Mouse (Mus musculus) adrenal gland, adult 18-20 months (tissue): ENCODE data around the gene Epo. TPM values are rescaled to one million over a fixed set of nuclear protein-coding genes. Genes with fewer than 3 reads are reported as not detected.

Experiments
- DNase-seq, 2 experiments: peaks; one replicate each; pipeline ENCODE4 v3.0.0; 2021 to 2022; ENCODE audit warnings: low spot score in 2 of 2
- total RNA-seq, 2 experiments: library from RNA; stranded (reverse); gene quantifications; 1 replicate in 1 of 2; 2 replicates in 1 of 2; pipeline ENCODE4 v1.2.3; 2021

Epo gene
- total RNA-seq, 2 experiments from 2014 or later, result not detected

DNA sequence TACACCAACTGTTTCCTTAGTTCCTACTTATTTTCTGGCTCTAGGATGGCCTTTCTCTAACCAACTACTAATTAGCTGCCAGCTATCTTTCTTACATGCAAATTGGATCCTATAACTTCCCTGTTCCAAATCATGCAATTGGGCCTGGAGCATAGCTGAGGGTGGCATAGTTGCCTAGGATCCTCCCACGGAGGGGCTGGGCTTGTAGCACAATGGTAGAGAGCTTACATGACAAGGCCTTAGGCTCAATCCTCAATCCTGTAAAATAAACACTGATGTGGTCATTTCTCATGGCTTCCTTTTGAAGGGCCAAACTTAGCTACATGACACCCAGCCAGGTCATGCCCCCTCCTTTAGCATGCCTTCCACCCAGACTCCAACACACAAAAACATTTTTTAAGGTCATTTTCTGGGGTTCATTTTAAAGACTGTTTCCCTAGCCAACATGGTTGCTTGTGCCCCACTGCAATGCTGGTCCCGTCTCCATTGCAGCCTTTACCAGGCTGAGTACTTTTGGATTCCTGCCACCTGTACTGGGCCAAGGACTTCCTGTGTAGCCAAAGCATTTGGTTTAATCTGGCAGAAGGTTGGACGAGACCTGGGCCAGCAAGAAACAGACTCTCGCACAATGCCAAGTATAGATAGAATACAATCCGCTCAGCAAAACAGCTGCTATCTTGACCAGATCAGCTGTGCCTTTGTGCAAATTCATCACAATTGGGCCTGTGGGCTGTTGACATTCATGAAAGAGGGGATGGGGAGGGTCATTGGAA is 8.9 kb upstream of the Epo start:
- DNase-seq, result no peak

DNA sequence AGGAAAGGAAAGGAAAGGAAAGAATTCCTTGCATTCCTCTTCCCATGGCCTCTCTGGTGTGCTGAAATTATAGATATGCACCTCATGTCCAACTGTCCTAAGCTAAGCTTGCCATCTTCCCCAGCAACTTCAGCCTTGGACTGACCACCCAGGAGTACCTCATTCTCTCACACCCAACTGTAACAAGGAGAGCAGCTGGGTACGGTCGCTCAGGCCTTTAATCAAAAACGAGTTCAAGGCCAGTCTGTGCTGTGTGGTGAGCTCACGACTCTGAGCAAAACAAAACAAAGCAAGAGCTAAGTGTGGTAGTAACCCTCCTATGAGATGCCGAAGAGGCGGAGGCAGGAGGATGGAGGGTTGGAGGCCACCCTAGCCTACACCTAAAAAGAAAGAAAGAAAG is 7.9 kb upstream of the Epo start:
- no peak for DNase-seq

- no peak for DNase-seq
Measured at GRCm38 (mm10) chr5:137539291-137539801, 6.3 kb upstream of the Epo start.

GRCm38 (mm10) chr5:137537461-137537860 is 4.4 kb upstream of the Epo start:
- DNase-seq, result no peak

GRCm38 (mm10) chr5:137535318-137535717 is 2.3 kb upstream of the Epo start:
- peak in 1 of 2 experiments; percentile 6 for DNase-seq

GRCm38 (mm10) chr5:137534762-137535161 is 1.7 kb upstream of the Epo start:
- peak in 1 of 2 experiments; percentile 16 for DNase-seq

DNA sequence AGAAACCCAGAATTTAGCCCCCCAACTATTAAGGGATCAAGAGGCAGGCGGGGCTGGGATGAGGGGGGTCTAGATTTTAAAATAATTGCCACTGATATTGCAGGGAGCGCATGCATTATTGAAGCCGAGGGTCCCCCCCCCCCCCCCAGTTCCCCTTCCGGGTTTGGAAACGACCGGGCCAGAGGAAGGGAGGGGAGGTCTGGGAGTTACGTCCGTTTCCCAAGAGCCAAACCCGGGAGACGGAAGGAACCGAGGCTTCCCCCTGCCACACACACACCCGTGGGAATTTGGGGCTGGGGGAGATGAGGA is 280 bp downstream of the Epo start:
- no peak for DNase-seq

DNA sequence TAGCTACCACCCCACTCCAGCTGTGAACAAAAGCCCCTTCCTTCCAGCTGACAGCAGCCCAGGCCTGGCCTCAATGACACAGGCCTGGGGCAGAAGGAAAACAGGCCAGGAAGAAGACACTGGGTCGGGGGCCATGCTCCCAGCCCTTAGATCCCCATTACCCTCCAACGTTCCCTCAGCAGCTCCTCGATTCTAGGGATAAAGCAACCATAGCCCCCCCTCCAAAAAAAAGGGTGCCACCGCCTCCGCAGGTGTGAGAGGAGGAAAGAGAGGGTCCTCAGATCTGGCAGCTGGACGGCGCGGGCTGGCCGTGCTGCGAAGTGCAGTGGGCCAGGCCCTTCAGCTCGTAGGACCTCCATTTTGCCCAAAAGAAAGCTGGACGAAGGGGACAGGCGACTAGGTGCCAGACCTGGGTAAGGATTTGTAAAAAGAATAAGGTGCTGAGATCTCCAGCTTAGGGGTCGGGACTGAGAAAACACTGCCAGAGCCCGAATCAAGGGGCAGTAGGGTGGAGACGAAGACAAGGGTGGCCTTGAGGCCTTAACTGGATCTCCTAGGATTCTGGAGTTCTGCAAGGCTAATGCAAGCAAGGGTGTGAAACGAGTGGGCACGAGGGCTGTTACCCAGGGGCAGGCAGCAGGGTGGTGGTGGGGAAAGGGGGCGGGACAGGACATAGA is 773 bp downstream of the Epo start:
- DNase-seq, result no peak

DNA sequence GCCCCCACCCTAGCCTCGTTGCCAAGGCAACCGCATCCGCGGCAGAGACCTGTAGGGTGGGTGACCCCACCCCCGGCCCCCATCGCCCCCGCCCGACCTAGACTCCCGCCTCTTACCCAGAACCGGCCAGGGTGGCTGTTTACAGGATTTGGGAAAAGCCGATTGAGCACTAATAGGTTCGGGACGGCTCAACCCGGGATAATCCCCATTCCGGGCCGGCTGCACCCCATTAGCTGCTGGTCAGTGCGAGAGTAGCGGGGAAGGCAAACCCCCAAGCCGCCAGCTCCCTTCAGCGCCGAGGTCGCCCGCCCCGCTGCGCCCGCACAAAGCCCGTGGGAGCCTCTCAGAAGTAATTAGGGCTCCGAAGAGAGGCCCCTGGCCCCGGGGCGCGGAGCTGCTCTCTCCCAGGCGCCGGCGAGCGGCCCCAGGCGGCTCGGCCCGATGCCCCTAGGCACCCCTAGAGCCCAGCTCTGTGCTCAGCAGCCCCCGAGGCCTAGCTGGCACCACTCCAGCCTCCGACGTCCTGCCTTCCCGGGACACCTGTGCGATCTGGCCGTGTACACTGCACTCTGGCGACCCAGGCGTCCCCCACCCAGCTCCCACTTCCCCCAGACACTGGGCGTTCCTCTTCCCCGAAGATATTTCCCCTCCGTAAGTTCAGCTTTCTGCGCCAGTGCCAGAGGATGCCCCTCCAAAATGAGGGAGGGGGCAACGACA is 1.5 kb downstream of the Epo start:
- DNase-seq, result peak; percentile 62 to 66

- peak; percentile 47 to 67 for DNase-seq
Measured at GRCm38 (mm10) chr5:137530588-137531413, 2.2 kb downstream of the Epo start.

GRCm38 (mm10) chr5:137530075-137530474 is 3.0 kb downstream of the Epo start:
- DNase-seq, result no peak

DNA sequence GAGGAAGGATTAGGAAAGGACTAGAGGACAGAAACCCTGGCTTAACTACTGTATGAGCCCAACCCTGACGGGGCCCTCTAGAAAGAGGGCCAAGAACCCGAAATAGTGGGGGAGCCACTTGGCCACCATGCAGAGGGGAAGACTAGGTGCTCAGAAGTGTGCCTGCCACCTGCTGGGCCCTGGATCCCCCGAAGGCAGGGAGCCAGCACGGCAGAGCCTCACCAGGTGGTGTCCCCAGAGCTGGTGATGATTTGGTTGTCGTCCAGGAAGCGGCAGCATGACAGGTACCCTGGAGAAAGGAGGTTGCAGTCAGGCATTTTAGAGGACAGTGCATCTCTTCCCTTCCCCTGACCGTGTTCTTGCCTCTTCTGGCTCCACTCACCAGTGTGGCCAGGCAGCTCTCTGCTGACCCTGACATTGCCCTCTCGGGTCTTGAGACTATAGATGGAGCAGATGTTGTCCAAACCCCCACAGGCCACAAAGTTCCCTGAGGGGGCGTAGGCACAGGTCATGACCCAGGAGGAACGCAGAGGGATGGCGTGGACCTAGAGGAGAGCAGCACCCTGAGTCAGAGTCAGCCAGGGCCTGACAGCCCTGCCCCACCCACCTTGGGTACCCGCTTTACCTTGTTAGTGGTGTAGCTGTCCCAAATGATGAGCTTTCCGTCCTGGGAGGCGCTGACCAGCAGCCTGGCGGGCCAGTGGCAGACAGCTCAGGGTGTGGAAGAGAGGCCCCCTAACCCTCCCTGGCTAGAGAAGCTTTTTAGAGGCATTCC is 3.6 kb downstream of the Epo start:
- no peak for DNase-seq

DNA sequence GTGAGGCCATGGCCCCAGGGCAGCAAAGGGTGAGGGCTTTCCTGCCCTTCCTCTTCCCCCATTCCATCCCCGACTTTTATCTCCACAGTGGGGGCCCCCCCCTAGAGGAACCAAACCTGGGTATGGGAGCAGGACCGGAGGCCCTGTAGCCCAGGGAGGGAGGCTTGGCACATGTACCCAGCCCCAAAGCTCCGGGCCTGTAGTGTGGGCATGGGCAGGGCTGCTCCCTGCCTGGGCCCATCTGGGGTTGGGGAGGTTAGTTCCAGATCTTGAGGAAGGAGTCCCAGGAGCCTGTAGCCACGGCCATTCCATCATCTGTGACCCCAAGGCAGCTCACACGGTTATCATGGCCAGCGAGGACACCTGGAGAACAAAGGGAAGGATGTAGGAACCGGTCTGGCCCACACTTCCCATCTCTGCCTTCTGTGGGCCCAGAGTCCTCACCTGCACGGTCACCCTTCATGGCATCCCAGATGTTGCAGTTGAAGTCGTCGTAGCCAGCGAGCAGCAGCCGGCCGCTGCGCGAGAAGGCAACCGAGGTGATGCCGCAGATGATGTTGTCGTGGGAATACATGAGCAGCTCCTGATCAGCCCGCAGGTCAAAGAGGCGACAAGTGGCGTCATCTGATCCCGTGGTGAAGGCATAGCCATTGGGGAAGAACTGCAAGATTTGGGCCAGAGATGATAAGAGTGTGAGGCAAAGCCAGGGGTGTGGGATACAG is 4.6 kb downstream of the Epo start:
- DNase-seq, result no peak

GRCm38 (mm10) chr5:137527413-137527812 is 5.6 kb downstream of the Epo start:
- no peak for DNase-seq

DNA sequence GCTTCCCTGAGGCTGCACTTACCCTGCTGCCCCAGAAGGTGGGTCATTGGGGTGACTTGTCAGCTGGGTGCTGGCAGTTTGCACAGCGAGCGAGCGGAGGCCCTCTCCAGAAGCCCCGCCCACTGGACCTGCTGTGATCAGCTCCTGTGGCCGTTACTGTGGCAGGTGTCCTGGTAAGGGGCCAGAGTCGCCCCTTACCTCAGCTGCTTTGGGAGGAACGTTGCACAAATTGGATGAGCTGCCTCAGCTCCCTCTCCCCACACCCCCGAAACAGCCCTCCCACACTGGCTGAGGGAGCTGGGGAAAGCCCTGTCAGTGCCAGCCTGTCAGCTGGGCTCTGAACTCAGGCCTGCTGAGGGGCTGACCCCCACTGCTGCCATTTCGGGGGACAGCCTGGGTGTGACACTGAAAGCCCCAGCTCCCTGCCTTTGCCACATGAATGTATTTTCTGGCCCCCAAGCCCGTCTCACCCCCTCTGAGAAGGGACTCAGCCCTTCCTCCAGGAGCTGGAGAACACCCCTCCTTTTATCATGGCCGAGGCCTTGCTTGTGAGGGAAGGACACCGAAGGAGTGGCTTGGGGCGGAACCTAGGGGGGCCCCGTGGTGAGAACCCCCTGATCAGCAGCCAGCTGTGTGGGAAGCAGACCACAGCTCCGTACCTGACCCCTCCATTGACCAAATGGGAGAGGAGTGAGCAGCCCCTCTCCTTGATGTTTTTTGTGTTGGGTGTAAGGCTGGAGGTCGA is 6.7 kb downstream of the Epo start:
- no peak for DNase-seq

DNA sequence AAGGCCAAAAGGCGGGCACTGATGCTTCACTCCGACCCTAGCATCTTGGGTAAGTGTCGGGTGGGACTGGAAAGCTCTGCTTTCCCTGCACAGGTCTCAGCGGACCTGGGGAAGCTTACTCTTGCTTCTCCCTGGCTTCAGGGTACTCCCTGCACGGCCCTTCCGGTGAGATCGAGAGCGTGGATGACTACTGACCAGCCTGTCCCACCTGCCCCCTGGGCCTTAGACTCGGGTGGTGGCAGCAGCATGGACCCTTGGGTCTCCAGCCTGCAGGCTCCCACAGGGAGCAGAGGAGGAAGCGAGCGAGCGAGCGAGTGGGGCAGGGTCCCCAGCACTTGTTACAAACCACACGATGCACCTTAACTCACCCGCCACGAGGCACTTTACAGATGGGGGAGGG is 7.5 kb downstream of the Epo start:
- DNase-seq, result no peak

DNA sequence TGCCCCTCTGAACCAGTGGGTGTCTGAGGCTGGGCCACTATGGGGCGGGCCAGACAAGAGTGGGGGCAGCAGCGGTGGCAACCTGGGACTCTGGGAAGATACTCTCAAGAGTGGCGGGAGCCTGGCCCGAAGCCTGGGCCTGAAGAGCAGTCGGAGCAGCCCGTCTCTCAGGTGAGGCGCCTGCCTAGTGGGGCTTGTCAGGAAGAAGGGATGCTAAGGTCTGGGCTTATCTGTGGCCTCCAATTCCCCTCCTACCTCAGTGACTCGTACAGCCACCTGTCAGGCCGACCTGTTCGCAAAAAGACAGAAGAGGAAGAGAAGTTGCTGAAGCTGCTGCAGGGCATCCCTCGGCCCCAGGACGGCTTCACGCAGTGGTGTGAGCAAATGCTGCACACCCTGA is 8.4 kb downstream of the Epo start:
- no peak for DNase-seq

GRCm38 (mm10) chr5:137524251-137524515 is 8.9 kb downstream of the Epo start:
- DNase-seq, result no peak
